Comparison of ENCODE assay signal across 34 mouse cellular contexts in the genomic region with DNA sequence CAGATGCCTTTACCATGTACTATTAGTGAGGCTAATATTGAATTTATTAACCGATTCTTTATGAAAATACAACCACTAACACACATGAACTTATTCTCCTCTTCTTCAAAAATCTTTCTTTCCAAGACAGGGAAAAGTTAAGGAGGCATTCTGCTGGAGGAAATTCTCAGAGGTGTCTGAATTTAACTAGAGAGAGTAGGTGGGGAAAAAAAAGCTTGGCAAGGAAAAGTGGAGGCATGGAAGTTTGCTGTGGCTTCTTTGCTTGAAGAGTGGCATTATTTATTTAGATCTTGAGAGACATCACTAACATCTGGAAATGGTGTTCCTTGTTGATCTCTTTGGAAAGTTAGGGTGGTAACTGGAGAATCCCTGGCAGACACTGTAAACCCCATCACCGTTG.
"Had no signal": no experiment of that assay in that cellular context is flagged by ENCODE, and none has a peak within 500 bp of the region (broad histone marks: within the 10 kb centered on the region; RNA-seq: fewer than 3 reads in every experiment).

No protein-coding gene starts in this region.

- H3K27me3 ChIP-seq: heart, embryonic 12.5 days; heart, embryonic 13.5 days; heart, embryonic 15.5 days; hindbrain, embryonic 12.5 days; hindbrain, embryonic 13.5 days; hindbrain, embryonic 15.5 days; intestine, embryonic 15.5 days; kidney, embryonic 15.5 days had no signal

- H3K27ac ChIP-seq: heart, embryonic 10.5 days; heart, embryonic 13.5 days; heart, embryonic 15.5 days; hindbrain, embryonic 10.5 days; hindbrain, embryonic 12.5 days; hindbrain, embryonic 13.5 days; hindbrain, embryonic 14.5 days; hindbrain, embryonic 15.5 days; hindbrain, postnatal 0 days; intestine, embryonic 15.5 days; kidney, embryonic 15.5 days; kidney, postnatal 0 days; layer of hippocampus, adult 2 months; left cerebral cortex, adult 2 months had no signal

- H3K4me1 ChIP-seq: heart, embryonic 10.5 days; heart, embryonic 12.5 days; heart, embryonic 13.5 days; heart, embryonic 15.5 days; hindbrain, embryonic 10.5 days; hindbrain, embryonic 12.5 days; hindbrain, embryonic 13.5 days; hindbrain, embryonic 15.5 days; intestine, embryonic 15.5 days; kidney, embryonic 15.5 days had no signal

- DNase-seq: heart, postnatal 10 days; heart, postnatal 14 days; heart, postnatal 36 days; heart, postnatal 4 days; kidney, adult 11 months; kidney, adult 18-20 months; kidney, adult 8-10 months; kidney, adult 9 months; kidney, postnatal 10 days; kidney, postnatal 14 days; kidney, postnatal 25 days; kidney, postnatal 36 days; kidney, postnatal 4 days; layer of hippocampus, adult 9-11 months; layer of hippocampus, postnatal 36 days had no signal

- H3K36me3 ChIP-seq: heart, embryonic 10.5 days; heart, embryonic 12.5 days; heart, embryonic 13.5 days; heart, embryonic 15.5 days; hindbrain, embryonic 10.5 days; hindbrain, embryonic 12.5 days; hindbrain, embryonic 13.5 days; hindbrain, embryonic 15.5 days; intestine, embryonic 15.5 days; kidney, embryonic 15.5 days had no signal

- H3K4me3 ChIP-seq: heart, embryonic 10.5 days; heart, embryonic 12.5 days; heart, embryonic 13.5 days; heart, embryonic 15.5 days; hindbrain, embryonic 10.5 days; hindbrain, embryonic 12.5 days; hindbrain, embryonic 13.5 days; hindbrain, embryonic 15.5 days; intestine, embryonic 15.5 days; kidney, embryonic 15.5 days; layer of hippocampus, adult 2 months; left cerebral cortex, adult 2 months had no signal

- ATAC-seq: hindbrain, embryonic 16.5 days; hindbrain, postnatal 0 days; inflammation-experienced regulatory T-cells, adult 6 months; intestine, embryonic 15.5 days; intestine, embryonic 16.5 days; intestine, postnatal 0 days had no signal
